Mouse (Mus musculus): Measurements from ENCODE around the gene Dhdh.
"Not testable (repeated sequence)": the region's sequence is repeated elsewhere in the genome, so short reads cannot be mapped to it uniquely, and the experiment has no call there.

Gene Dhdh

DNA sequence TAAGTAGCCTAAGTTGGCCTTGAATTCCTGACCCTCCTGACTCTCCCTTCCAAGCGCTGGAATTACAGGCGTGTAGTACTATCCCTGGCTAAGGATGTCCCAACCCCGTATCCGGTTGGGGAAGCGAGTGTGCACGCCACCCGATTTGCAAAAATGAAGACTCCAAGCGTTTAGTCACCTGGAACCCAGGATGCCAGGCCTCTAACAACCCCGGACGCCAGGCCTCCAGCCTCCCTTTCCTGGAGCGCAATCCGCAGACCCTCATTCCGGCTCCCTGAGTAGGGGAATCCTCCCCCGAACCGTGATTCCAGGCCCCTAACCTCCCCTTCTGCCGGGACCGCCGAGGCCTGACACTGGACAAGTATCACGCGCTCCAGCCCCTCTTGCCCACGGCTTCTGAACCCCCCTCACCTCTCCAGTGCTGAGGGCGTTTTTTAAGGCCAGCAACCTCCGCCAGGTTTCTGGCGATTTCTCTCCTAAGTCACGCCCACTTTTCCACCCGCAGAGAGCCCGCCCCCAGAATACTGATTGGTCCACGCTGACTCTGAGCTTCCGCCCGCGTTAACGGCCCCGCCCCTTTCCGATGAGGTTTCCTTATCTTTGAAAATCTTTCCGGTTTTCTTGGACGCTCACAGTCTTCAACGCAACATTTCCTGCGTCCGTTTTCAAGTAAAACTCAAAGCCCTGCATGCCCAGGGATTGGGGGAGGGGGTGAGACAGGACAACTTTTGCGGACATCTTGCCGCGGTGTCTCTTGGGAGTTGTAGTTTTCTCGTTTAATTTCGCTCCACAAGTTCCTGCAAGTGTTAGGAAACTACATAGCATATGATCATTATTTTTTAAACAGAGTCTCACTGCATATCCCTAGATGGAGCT, 21.5 kb upstream of the Dhdh start, which contains the start of gene Nucb1:
Nucb1 (minus strand) TSS at position 495 of the 876 bp plus-strand sequence.
- in situ Hi-C loops (cut with MseI, MboI): loop anchor here in 1 of 2 experiments (10.0 kb wide), 1 partner anchor 55 kb away; the partner anchor contains the start of gene Ftl1

DNA sequence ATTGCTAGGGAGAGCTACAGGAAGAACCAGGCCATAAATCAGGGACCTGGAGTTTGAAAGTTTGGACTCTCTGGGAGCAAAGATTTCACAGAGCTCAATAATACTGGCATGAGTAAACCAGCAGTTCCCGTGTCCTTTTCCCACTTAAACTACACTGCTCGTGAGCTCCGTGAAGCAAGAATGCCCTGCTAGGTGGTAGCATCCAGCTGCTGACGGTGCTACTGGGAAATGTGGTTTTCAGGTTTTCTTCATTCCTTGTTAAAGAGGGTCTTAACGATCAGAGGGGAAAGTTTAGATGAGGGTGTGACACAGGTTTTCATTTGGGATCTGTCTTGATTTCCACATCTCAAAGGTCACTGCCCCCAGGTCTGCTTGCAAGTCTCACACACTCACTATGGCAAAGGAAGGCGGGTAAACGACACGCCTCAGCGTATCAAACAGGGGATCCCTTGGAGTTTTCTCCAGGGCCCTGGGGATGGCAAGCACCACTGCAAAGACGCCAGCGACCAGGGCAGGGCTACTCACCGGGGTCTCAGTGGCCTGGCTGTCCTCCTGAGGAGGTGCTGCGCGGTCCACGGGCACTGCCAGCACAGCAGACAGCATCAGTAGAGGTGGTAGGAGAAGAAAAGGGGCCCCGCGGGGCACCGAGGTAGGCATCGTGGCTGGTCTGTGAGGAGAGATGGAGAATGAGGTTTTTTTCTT, 20.7 kb upstream of the Dhdh start:
- in situ Hi-C loops (cut with MseI, MboI): no loop called here

DNA sequence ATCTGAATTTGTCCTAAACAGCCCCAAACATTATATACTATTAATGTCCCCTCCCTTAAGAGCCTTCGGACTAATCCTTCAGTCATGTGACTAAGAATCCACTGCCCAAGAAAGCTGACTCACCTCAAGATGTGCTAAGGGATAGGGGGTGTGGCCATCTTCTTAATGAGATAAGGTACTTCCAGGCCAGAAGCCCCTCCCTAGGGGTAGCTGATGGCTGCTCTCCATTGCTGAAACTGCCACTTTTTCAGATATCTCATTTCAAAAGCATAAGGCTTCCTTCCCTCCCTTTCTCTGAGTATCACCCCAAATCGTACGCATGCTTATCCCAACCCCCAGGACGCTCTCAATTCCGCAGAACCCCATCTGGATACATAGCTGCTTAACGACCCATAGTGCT, 20.0 kb upstream of the Dhdh start:
- in situ Hi-C loops (cut with MseI, MboI): no loop called here

DNA sequence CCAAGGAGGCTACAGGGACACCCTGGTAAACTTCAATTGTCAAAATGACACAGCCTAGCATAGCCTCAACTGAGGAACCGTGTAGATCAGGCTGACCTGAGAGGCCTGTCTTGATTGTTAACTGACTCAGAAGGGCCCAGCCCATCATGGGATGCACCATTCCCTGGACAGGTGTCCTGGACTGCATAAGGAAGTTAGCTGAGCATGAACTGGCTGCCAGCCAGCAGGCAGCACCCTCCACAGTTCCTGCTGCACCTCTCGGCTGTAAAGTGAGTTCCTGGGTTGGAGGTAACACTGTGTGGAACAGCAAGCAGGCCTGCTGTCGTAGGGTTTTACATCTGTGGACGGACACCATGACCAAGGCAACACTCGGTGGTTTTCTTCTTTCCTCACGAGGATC, 19.0 kb upstream of the Dhdh start:
- in situ Hi-C loops (cut with MseI, MboI): no loop called here

DNA sequence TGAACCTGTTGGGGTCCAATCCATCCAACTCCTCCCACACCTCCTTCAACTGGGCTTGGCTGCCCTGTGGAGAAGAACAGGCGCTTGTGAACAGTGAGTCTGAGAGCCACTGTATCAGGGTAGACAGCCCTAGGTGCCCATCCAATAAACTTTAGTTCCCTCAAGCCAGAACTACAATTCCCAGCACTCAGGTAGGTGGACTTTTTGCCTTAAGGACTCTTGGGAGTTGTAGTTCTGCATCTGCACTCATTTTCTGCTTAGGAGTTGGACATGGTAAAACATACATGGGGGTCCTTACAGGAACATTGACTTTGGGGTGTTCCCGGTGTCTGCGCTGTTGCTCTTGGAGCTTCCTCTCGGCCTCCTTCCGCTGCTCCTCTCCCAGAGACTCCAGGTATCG, 9.8 kb upstream of the Dhdh start:
- in situ Hi-C loops (cut with MseI, MboI): no loop called here

DNA sequence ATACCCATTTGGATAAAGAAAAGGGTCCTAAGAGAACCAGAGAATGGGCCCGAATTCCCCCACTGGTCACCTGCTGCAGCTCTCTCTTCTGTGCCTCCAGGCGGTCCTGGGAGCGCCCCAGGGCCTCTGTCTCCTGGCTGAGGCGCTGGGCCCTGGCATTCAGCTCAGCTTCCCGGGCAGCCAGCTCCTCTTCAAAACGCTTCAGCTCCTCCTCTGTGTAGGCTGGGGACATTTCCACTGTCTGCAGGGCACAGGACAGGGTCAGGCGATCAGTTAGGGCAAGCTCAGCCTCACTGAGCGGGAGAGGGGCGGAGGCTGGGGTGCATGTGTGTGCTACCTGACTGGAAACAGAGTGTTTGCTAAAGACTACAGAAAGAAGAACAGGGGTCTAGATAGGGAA, 5.9 kb upstream of the Dhdh start:
- in situ Hi-C loops (cut with MseI, MboI): no loop called here

DNA sequence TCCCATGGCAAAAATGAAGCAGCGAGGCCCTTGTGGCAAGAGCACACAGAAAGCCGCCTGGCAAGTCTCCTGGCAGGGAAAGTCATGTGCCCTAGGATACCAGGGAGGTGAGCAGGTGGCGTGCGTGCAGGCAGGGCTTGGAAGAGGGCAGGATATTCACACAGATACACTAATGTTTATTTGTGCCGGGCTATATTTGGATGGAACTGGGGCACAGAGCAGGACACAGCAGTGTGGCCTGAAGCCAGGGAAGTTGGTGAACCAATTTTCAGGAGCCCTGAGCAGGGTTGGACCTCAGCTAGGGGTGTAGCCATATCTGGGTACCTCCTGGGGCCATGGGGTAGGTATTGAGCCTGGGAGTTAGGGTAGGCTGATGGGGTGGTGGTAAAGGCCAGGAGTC, 4.3 kb upstream of the Dhdh start:
- in situ Hi-C loops (cut with MseI, MboI): no loop called here

DNA sequence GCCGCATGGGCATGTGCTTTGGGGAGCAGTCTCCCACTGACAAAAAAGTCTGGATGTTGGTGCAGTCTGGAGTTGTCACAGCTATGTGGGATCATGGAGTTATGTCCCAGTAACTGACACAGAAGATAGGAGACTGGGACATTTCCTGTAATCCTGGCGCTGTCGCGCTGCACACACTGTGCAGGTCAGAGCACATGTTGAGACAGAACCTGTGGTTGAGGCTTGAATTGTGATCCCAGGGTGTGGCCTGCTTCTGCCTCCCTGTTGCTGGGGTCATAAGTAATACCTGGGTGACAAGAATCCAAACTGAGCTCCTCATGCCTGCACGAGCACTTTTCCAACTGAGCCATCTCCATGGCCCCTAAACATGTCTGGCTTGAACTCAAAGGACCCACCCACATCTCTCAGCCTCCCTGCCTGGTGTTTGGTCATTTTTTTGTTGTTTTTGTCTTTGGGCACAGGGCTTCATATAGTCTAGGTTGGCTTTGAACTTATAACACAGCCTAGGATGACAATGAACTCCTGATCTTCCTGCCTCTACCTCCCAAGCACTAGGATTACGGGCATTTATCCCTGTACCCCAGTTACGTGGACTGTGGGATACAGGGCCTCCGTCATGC, 3.7 kb upstream of the Dhdh start:
- in situ Hi-C loops (cut with MseI, MboI): no loop called here

DNA sequence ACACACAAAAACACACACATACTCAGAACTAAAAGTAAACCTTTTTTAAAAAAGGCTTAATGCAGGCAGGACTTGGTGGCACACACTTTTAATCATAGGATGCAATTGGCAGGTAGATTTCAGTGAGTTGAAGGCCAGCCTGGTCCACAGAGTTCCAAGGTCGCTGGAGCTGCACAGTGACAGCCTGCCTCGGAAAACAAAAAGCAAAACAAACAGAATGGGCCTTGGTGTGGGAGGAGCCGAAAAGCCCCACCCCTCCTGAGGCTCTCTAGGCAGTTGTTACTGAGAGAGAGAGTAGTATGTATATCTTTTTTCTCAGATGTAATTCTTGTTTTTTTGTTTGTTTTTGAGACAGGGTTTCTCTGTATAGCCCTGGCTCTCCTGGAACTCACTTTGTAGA, 2.7 kb upstream of the Dhdh start:
- in situ Hi-C loops (cut with MseI, MboI): no loop called here

DNA sequence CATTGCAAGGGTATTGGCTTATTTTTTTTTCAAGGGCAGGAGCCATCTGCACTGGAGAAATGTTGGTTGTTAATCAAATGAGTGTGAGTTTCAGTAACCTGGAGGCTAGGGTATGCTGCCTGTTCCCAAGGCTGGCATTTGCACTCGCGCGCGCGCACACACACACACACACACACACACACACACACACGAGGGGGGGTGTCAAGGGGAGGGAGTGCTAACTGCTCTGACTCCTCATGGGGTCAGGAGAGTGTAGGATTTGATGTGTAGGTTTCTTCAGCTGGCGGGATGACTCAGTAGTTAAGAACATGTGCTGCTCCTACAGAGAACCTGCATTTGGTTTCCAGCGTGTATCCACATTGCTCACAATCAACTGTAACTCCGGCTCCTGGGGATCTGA, 2.2 kb upstream of the Dhdh start:
- in situ Hi-C loops (cut with MseI, MboI): no loop called here

DNA sequence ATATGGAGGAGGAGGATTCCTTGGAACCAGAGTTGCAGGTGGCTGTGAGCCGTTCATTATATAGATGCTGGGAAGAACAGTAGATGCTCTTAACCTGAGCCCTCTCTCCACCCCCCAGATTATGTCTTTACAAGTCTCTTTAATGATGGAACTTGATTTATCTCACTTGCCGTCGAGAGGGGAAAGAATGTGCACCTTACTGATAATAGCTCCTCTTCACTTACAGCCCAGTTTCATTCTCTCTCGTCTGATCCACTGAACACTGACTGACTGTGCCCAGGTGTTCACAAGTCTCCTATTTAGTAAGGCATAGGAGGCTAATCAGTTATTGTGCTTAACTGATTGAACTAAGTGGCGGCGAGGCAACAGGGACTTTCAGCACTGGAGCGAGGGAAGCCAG, 973 bp upstream of the Dhdh start:
- in situ Hi-C loops (cut with MseI, MboI): no loop called here

DNA sequence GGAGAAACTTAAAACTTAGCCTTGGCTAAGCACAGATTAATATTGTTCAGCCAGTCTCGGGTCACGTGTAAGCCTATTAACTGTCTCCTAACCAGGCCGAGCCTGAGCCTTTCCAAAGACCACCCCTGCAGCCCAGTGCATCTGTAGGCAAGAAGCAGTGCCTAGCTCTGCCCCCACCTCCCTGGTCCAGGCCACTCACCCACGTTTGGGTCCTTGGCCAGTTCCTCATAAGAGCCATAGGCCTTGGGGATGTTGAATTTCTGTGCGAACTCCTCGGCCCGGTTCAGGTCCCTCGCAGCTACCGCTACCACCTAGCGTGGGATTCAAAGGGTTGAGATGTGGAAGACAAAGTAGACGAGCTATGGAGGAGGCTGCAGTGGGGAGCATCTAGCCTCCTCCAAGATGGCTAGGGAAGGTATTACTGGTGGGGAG, 728 bp downstream of the Dhdh start:
- in situ Hi-C loops (cut with MseI, MboI): no loop called here

DNA sequence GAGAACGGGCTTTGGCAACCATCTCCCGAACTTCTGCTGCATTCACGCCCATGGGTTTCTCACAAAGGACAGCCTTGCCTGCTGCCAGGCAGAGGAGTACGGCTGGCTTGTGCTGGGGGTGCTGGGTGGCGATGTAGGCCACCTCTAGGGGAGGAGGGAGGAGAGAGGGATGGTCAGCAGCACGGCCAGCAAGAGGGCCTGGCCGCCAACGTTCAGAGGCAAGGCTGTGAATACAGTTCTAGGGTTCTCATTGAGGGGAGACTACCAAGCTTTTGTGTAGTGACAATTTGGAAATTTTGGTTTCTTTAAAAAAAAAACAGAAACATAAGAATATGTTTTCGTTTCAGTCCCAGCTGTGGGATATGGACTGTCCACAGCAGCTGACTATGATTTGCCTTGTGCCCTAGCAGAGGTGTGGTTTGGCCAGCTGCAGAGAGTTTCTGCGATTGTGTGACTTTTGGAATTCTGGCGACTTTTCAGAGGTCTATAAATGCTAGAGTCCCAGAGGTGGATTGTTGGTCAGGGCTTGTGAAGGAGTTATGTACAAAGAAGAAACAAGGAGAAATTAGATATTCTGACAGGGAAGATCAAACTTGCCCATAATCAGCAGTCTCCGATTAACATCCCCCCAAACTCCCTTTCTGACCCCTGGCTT, 1.7 kb downstream of the Dhdh start, which contains the start of gene Gm45808:
Gm45808 (minus strand) TSS at position 51 of the 655 bp plus-strand sequence.
- in situ Hi-C loops (cut with MseI, MboI): no loop called here

DNA sequence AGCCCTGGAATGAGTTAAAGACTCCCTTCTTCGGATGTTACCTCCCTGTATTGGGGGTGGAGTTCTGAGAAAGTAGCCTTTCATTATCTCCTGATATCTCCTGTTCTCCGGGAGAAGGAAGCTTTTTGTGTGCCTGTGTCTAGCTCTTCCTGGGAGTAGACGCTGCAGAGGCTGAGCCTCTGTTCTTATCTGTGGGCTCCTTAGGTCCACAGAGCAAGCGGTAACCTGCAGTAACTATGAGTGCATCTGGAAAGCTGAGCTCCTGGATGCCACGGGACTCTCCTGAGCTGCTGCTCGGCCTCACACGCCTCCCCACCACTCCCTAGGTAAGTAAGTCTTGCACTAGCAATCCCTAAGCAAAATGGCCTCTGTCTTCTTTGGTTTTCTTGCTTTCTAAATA, 2.4 kb downstream of the Dhdh start:
- in situ Hi-C loops (cut with MseI, MboI): no loop called here

DNA sequence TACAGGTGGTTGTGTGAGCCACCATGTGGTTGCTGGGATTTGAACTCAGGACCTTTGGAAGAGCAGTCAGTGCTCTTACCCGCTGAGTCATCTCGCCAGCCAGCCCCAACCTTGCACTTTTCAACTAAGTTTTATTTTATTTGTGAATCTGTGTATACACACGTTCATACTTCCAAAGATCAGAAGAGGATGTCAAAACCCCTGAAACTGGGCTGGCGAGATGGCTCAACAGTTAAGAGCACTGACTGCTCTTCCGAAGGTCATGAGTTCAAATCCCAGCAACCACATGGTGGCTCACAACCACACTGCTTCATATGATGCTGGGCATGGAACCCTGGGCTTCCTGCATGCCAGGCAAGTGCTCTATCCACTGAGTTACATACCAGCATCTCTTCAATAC, 3.6 kb downstream of the Dhdh start:
- in situ Hi-C loops (cut with MseI, MboI): not testable (repeated sequence)

DNA sequence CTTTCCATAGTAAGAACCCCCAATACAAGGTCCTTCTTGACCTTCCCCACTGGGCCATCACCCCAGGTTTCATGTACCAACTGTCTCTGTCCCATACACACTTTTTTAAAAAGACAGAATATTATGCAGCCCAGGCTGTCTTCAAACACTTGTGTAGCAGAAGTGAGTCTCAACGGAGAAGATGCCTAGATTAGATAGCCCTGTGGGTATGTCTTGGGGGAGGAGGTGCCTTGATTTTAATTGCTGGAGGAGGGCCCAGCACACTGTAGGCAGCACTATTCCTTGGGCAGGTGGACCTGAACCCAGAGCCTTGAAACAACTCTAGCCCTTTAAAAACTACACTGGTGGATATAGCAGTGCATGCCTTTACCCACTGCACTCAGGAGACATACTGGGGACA, 6.4 kb downstream of the Dhdh start:
- in situ Hi-C loops (cut with MseI, MboI): no loop called here

DNA sequence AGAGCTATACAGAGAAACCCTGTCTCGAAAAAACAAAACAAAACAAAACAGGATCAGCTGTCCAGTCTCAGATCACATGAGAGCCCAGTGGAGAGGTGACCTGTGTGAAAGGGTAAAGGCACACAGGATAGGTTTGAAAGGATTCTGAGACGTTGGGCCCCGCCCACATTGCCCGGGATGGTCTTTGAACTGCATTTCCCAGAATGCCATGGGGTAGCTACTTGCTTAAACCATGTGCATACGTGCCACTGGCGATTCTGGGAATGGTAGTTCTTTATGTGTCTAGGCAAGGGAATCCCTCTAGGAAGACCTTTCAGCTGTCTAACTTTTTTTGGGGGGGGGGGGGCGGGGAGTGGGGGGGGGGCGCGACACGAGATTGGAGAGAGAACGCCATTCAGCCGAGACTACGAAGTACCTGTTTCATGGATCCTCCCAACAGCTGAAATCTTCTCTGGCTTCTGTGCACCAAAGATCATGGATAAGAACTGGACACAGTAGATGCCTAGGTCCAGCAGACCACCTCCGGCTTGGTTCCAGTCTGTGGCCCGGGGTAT, 7.2 kb downstream of the Dhdh start, which contains the start of gene Tulp2:
Tulp2 (plus strand) TSS at position 504 of the 554 bp plus-strand sequence.
- in situ Hi-C loops (cut with MseI, MboI): no loop called here

DNA sequence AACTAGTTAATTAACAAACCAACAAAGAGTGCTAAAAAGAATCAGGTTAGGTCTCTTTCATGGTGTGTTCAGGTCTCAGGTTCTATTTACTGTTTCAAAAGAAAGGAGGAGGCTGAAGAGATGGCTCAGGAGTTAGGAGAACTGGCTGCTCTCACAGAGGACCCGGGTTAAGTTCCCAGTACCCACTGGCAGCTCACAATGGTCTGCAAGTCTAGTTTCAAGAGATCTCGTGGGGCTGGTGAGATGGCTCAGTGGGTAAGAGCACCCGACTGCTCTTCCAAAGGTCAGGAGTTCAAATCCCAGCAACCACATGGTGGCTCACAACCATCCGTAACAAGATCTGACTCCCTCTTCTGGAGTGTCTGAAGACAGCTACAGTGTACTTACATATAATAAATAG, 8.3 kb downstream of the Dhdh start:
- in situ Hi-C loops (cut with MseI, MboI): not testable (repeated sequence)

DNA sequence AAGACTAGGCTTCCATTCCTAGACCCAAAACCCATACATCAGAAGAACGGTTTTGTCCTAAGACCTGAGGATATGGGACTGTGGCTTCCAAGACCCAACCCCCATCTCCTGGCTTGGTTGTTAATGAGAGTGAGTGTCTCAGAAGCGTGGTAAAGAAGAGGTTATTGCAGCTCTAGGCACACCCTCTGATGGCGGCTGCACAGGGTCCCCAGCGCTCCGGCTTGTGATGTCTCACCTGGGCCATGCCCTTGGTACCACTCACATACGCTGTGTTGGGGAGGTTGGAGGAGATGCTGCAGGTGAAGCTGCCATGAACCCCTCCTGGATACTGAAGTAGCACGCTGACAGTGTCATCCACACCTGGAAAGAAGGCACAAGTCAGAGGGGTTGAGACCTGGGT, 9.8 kb downstream of the Dhdh start:
- in situ Hi-C loops (cut with MseI, MboI): loop anchor here in 1 of 2 experiments (10.0 kb wide), 1 partner anchor 86 kb away; no protein-coding TSS in a partner anchor

DNA sequence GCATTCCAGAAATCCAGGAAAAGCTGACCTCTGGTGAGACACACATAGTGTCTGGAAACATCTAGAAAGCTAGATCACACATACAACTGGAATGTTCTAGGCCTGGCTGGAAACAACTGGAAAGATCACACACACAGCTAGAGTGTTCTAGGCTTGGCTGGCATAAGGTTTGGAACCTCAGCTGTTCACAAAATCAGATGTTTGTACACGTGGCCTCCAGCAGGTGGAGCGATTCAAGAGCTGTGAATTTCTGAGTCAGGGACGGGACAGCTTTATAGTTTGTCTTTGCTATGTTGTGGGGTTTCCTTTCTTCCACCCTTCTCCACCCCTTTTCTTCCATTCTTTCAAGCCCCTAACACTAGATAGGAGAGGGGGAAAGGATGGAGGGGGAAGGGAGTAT, 11.6 kb downstream of the Dhdh start:
- in situ Hi-C loops (cut with MseI, MboI): loop anchor here in 1 of 2 experiments (10.0 kb wide), 1 partner anchor 88 kb away; no protein-coding TSS in a partner anchor

DNA sequence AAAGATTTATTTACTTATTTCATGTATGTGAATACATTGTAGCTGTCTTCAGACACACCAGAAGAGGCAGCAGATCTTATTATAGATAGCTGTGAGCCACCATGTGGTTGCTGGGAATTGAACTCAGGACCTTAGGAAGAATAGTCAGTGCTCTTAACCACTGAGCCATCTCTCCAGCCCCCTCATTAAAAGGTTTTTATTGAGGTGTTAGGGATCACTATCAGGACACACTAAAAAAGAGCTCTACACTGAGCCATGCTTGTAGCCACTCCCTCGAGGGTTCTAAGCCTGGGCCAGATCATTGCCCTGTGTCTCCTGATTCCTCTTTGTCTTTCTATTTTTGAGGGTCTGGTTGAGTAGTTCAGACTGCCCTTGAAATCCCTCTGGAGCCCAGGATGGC, 12.2 kb downstream of the Dhdh start:
- in situ Hi-C loops (cut with MseI, MboI): loop anchor here in 1 of 2 experiments (10.0 kb wide), 1 partner anchor 88 kb away; no protein-coding TSS in a partner anchor

Measured in mouse trophoblast stem cell (cell line).